In the genomic region with DNA sequence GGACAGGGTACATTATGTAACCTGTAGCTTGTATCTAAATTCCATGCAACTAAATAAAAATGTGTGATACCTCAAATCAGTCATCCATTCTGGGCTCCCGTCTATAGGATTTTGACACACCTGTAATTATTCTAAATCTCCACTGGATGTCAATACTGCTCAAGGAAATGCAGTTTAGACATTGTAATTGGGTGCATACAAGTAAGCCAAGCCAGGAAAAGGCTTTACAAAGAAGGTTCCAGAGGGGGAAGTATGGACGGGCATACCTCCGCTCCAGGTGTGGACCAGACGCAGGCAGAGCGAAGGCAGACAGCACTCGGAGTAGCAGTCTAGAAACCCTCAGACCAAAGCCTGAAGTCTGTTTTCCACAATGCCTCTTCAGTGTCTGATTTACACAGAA, we compare ENCODE assay signal across 22 mouse cellular contexts.
DNase-seq lines count a peak whose midpoint lies in the region; ATAC-seq and TF ChIP-seq lines count a peak whose summit lies in the region.
"Had no signal": no experiment of that assay in that cellular context is flagged by ENCODE, and none has a peak within 500 bp of the region (broad histone marks: within the 10 kb centered on the region; RNA-seq: fewer than 3 reads in every experiment).

No protein-coding gene starts in this region.

- DNase-seq in cerebellum, adult 11 months = no peak
- peak; percentile 51 for DNase-seq in heart, adult 11 months
- no peak for DNase-seq in heart, postnatal 4 days
- DNase-seq in lung, postnatal 0 days (ENCODE audit: low spot score) = no peak
- DNase-seq in lung, postnatal 10 days = no peak
- DNase-seq in telencephalon, adult 2 months (ENCODE audit: low read depth, low spot score) = peak; percentile 12
- DNase-seq in lung, postnatal 25 days (ENCODE audit: low spot score) = no peak
- DNase-seq: adrenal gland, adult 8-10 months; gastrocnemius, adult 2 months; heart, postnatal 36 days; retina, postnatal 1 day; right cerebral cortex, postnatal 25 days; spleen, adult 18-20 months; thymus, postnatal 4 days had no signal

- 0 out of 2 replicates have a peak, but pooled peaks have one; percentile 56 for ATAC-seq in cerebellum, adult (ENCODE audit: insufficient number of reproducible peaks, low FRiP score, low TSS enrichment)
- no peak for ATAC-seq in lung, postnatal 0 days
- ATAC-seq: activated CD4-positive, CD25-positive, alpha-beta regulatory T cell, adult 4 months; intestine, embryonic 15.5 days had no signal

- H3K27me3 ChIP-seq in lung, postnatal 0 days (replicated peaks; ENCODE audit: insufficient read depth, low read length) = no peaks in the 10 kb centered on the region
- H3K27me3 ChIP-seq: heart, embryonic 15.5 days; intestine, embryonic 15.5 days; midbrain, embryonic 12.5 days; neural tube, embryonic 12.5 days had no signal

- H3K4me2 ChIP-seq in lung, postnatal 0 days (replicated peaks; ENCODE audit: low read depth, low read length) = no peak overlapping the region
- H3K4me2 ChIP-seq: heart, embryonic 15.5 days; hindbrain, embryonic 14.5 days; intestine, embryonic 15.5 days; midbrain, embryonic 12.5 days; neural tube, embryonic 12.5 days had no signal

- no peak overlapping the region for H3K4me3 ChIP-seq in lung, postnatal 0 days (ENCODE audit: low read depth, low read length)
- H3K4me3 ChIP-seq: forebrain, embryonic 10.5 days; gastrocnemius, adult 2 months; heart, embryonic 15.5 days; intestine, embryonic 15.5 days; midbrain, embryonic 12.5 days; neural tube, embryonic 12.5 days had no signal

- H3K9ac ChIP-seq in lung, postnatal 0 days (replicated peaks; ENCODE audit: low read depth) = no peak overlapping the region
- H3K9ac ChIP-seq: heart, embryonic 15.5 days; hindbrain, embryonic 14.5 days; intestine, embryonic 15.5 days; midbrain, embryonic 12.5 days; neural tube, embryonic 12.5 days had no signal

- H3K9me3 ChIP-seq in lung, postnatal 0 days (ENCODE audit: low read length) = no peaks in the 10 kb centered on the region
- H3K9me3 ChIP-seq: forebrain, embryonic 10.5 days; heart, embryonic 15.5 days; intestine, embryonic 15.5 days; midbrain, embryonic 12.5 days; neural tube, embryonic 12.5 days had no signal

- no peaks in the 10 kb centered on the region for H3K4me1 ChIP-seq in lung, postnatal 0 days (ENCODE audit: insufficient read depth, low read depth, low read length)
- H3K4me1 ChIP-seq: forebrain, embryonic 10.5 days; heart, embryonic 15.5 days; intestine, embryonic 15.5 days; midbrain, embryonic 12.5 days; neural tube, embryonic 12.5 days had no signal

- no peak overlapping the region for H3K27ac ChIP-seq in lung, postnatal 0 days (ENCODE audit: low read length)
- H3K27ac ChIP-seq: forebrain, embryonic 10.5 days; gastrocnemius, adult 2 months; heart, embryonic 15.5 days; hindbrain, embryonic 14.5 days; intestine, embryonic 15.5 days; midbrain, embryonic 12.5 days; neural tube, embryonic 12.5 days had no signal

- no peaks in the 10 kb centered on the region for H3K36me3 ChIP-seq in lung, postnatal 0 days (ENCODE audit: insufficient read depth, low read length)
- H3K36me3 ChIP-seq: forebrain, embryonic 10.5 days; heart, embryonic 15.5 days; intestine, embryonic 15.5 days; midbrain, embryonic 12.5 days; neural tube, embryonic 12.5 days had no signal

- WGBS in lung, postnatal 0 days = 83% methylated on average over 6 of the region's 6 CpGs

- no peak for TF ChIP-seq EP300 in lung, postnatal 0 days (IDR thresholded peaks at IDR 0.05)

- peak; percentile 29; the same call in 1 of the 2 replicates for TF ChIP-seq CTCF in lung, postnatal 0 days (IDR thresholded peaks at IDR 0.05)

Comparison
In these comparisons a context has a peak if more than half of its experiments do, and no peak if none do; other contexts are left out.
1. DNase-seq: peak in heart, adult 11 months (single experiment) and telencephalon, adult 2 months (single experiment); none in cerebellum, adult 11 months (single experiment), heart, postnatal 4 days (single experiment), lung, postnatal 0 days (single experiment), lung, postnatal 10 days (single experiment) and lung, postnatal 25 days (single experiment).